Mouse (Mus musculus): ENCODE measurements around the gene Tnks2. TPM values are rescaled to one million over a fixed set of nuclear protein-coding genes. Genes with fewer than 3 reads are reported as not detected.

Tnks2 gene
- total RNA-seq, 2 experiments from 2014 or later, result 109 to 123 TPM

- no peak for DNase-seq
These were observed 11.3 kb upstream of the Tnks2 start for GRCm38 (mm10) chr19:36822701-36823100.

GRCm38 (mm10) chr19:36827650-36828049 is 6.4 kb upstream of the Tnks2 start:
- DNase-seq, result no peak

- DNase-seq, result no peak
These were observed 5.7 kb upstream of the Tnks2 start for GRCm38 (mm10) chr19:36828322-36828721.

- peak in 1 of 2 experiments; percentile 61 for DNase-seq
These were observed 863 bp upstream of the Tnks2 start for GRCm38 (mm10) chr19:36832951-36833787.

- peak; percentile 40 to 66 for DNase-seq
These were observed 750 bp downstream of the Tnks2 start for GRCm38 (mm10) chr19:36834532-36835431.

- peak in 1 of 2 experiments; percentile 37 for DNase-seq
These were observed 2.0 kb downstream of the Tnks2 start for GRCm38 (mm10) chr19:36836035-36836434.

- peak in 1 of 2 experiments; percentile 28 for DNase-seq
These were observed 6.3 kb downstream of the Tnks2 start for GRCm38 (mm10) chr19:36840301-36840700.

GRCm38 (mm10) chr19:36843866-36844265 is 9.8 kb downstream of the Tnks2 start:
- DNase-seq, result no peak

- peak; percentile 60 to 68 for DNase-seq
These were observed 11.9 kb downstream of the Tnks2 start for GRCm38 (mm10) chr19:36845924-36846323.

GRCm38 (mm10) chr19:36853831-36854230 is 19.8 kb downstream of the Tnks2 start:
- no peak for DNase-seq

GRCm38 (mm10) chr19:36857851-36858250 is 23.8 kb downstream of the Tnks2 start:
- DNase-seq, result peak; percentile 48 to 66

GRCm38 (mm10) chr19:36860393-36860792 is 26.4 kb downstream of the Tnks2 start:
- peak; percentile 22 to 41 for DNase-seq

- no peak for DNase-seq
These were observed 31.9 kb downstream of the Tnks2 start for GRCm38 (mm10) chr19:36865905-36866304.

- DNase-seq, result no peak
These were observed 33.4 kb downstream of the Tnks2 start for GRCm38 (mm10) chr19:36867416-36867815.

GRCm38 (mm10) chr19:36868675-36869074 is 34.6 kb downstream of the Tnks2 start:
- DNase-seq, result peak in 1 of 2 experiments; percentile 11

- DNase-seq, result no peak
These were observed 40.6 kb downstream of the Tnks2 start for GRCm38 (mm10) chr19:36874651-36875050.

- no peak for DNase-seq
These were observed 43.3 kb downstream of the Tnks2 start for GRCm38 (mm10) chr19:36877329-36877728.

- DNase-seq, result no peak
These were observed 44.9 kb downstream of the Tnks2 start for GRCm38 (mm10) chr19:36878743-36879495.

GRCm38 (mm10) chr19:36883119-36883518 is 49.1 kb downstream of the Tnks2 start:
- peak; percentile 10 to 34 for DNase-seq

GRCm38 (mm10) chr19:36886316-36886715 is 52.3 kb downstream of the Tnks2 start:
- no peak for DNase-seq

- DNase-seq, result no peak
These were observed 53.7 kb downstream of the Tnks2 start for GRCm38 (mm10) chr19:36887706-36888105.

- DNase-seq, result no peak
These were observed 57.7 kb downstream of the Tnks2 start for GRCm38 (mm10) chr19:36891746-36892145.
